Mouse (Mus musculus) urinary bladder, postnatal 36 days (tissue): ENCODE measurements around the gene Dkc1.
"Not testable (repeated sequence)": the region's sequence is repeated elsewhere in the genome, so short reads cannot be mapped to it uniquely, and the experiment has no call there.

Experiments
- DNase-seq, 2 experiments: peaks; one replicate each; pipeline ENCODE4 v3.0.0; 2022; ENCODE audit warnings: low spot score in 2 of 2, mixed read lengths in 1 of 2

Gene Dkc1

GRCm38 (mm10) chrX:75143124-75143555 is 47.5 kb downstream of the Dkc1 start:
- not testable (repeated sequence) for DNase-seq

DNA sequence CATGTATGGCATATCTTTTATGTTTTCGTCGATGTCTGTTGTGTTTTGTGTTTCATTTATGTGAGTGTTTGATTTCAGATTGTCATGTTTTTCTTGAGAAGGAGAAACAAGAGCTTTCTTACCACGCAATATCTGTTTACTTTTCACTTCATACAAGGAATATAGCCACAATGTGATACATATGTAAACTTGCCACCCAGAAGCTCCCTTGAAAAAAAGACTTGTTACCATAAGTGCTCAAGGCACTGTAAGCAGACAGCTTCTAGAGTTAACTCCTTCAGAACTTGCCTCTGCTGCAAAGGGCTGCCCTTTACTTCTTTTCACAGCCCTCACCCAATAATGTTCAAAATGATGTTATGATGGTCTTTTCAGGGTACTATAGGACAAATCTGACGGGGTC is 52.8 kb downstream of the Dkc1 start:
- DNase-seq, result no peak

- no peak for DNase-seq
Observed at GRCm38 (mm10) chrX:75150304-75150703, 54.6 kb downstream of the Dkc1 start.

- no peak for DNase-seq
Observed at GRCm38 (mm10) chrX:75152249-75152648, 56.6 kb downstream of the Dkc1 start.

- peak; percentile 4 to 16 for DNase-seq
Observed at GRCm38 (mm10) chrX:75155576-75156243, 60.1 kb downstream of the Dkc1 start.
